Mouse (Mus musculus): ENCODE results near the gene Rnf183. TPM values are rescaled to one million over a fixed set of nuclear protein-coding genes. Genes with fewer than 3 reads are reported as not detected.
"Not testable (repeated sequence)": the region's sequence is repeated elsewhere in the genome, so short reads cannot be mapped to it uniquely, and the experiment has no call there.

The Rnf183 gene
- polyA plus RNA-seq (2015; fragmentation: Nextera tagmentation; extraction: Ambion mirVana) = not detected in 2 replicates

DNA sequence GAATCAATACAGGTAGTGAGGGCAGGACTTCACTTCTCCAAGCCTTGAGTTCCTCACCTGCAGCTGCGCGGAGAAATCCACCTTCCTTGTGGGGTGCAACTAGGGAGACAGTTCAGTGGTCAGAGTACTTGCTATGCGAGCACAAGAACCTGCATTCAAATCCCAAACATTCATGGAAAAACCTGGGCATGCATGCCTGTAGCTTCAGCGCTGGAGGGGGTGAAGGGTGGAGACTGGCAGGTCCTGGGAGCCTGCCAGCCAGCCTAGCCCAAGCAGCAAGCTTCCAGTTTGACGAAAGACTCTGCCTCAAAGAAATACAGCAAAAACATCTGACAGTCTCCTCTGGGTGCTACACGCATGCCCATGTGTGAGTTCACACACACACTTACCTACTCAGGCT, at the start of gene Rnf183:
TSS of gene Rnf183 (minus strand) at position 172 of the 400 bp plus-strand sequence.
- Histone ChIP-seq H3K27me3 (ENCODE audit: insufficient read depth, low read length) (no peaks in the 10 kb centered on the region), H3K4me3 (ENCODE audit: low read depth, low read length) (no peak within 1 kb of the TSS), H3K36me3 (replicated peaks; ENCODE audit: insufficient read depth, low read length) (no peaks in the 10 kb centered on the region), H3K4me2 (ENCODE audit: low read depth, low read length) (no peak within 1 kb of the TSS), H3K9me3 (ENCODE audit: low read length) (no peaks in the 10 kb centered on the region), H3K27ac (ENCODE audit: low read depth) (no peak within 1 kb of the TSS), H3K4me1 (ENCODE audit: insufficient read depth) (peaks cover 6% of the 10 kb centered on the region; the same call in 1 of the 2 replicates), H3K9ac (replicated peaks) (no peak within 1 kb of the TSS)
- WGBS (ENCODE audit: insufficient replicate concordance) = 75% methylated on average over 6 of the region's 6 CpGs
- no peak for DNase-seq
- no peak for ATAC-seq
- no peak for TF ChIP-seq CTCF (IDR thresholded peaks at IDR 0.05; ENCODE audit: low read depth)
- TF ChIP-seq EP300 (IDR thresholded peaks at IDR 0.05; ENCODE audit: low read depth) = no peak

- H3K27ac ChIP-seq (ENCODE audit: low read depth) = no peak overlapping the region
- TF ChIP-seq EP300 (IDR thresholded peaks at IDR 0.05; ENCODE audit: low read depth) (no peak), CTCF (IDR thresholded peaks at IDR 0.05; ENCODE audit: low read depth) (no peak)
- peaks cover 18% of the 10 kb centered on the region for H3K27me3 ChIP-seq (ENCODE audit: insufficient read depth, low read length)
- no peaks in the 10 kb centered on the region for H3K9me3 ChIP-seq (ENCODE audit: low read length)
- ATAC-seq = no peak
- no peak overlapping the region for H3K4me2 ChIP-seq (ENCODE audit: low read depth, low read length)
- H3K4me3 ChIP-seq (ENCODE audit: low read depth, low read length) = no peak overlapping the region
- no peak overlapping the region for H3K9ac ChIP-seq (replicated peaks)
- WGBS (ENCODE audit: insufficient replicate concordance) = 24% methylated on average over 10 of the region's 10 CpGs
- H3K36me3 ChIP-seq (replicated peaks; ENCODE audit: insufficient read depth, low read length) = no peaks in the 10 kb centered on the region
- DNase-seq = no peak
- peaks cover 19% of the 10 kb centered on the region for H3K4me1 ChIP-seq (ENCODE audit: insufficient read depth)
These were observed 45.9 kb upstream of the Rnf183 start for GRCm38 (mm10) chr4:62480709-62481605.

DNA sequence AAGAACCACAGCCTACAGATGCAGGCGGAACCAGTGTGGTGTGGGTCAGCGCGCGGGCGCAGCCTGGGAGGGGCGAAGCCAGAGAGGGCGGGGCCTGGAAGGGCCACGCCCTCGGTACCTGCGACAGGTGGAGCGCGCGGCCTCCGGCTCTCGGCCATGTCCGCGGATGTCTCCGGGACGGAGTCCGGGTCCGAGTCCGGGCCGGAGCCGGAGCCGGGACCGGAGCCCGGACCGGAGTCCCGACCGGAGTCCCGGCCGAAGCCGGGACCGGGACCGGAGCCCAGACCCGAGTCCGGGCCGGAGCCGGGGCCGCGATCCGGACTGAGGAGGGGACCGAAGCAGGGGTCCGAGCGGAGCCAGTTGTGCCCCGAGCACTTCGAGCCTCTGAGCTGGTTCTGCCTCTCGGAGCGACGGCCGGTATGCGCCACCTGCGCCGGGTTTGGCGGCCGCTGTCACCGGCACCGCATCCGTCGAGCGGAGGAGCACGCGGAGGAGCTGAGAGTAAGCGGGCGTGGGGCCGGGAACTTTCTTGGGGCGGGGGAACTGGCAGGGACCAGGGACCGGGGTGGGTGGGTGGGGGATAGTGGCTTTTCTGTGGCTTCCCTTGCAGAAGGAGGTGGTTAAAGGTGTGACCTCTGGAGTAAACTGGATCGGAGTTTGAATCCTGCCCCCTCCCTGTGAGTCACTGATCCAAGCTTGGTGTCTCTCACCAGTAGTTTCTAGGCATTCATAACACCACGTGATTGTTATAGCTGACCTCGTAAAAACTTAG, 45.1 kb upstream of the Rnf183 start, which contains the start of gene Bspry:
TSS of gene Bspry (plus strand) at position 117 of the 772 bp plus-strand sequence.
- no peaks in the 10 kb centered on the region for H3K9me3 ChIP-seq (ENCODE audit: low read length)
- H3K27me3 ChIP-seq (ENCODE audit: insufficient read depth, low read length) = peaks cover 18% of the 10 kb centered on the region
- H3K27ac ChIP-seq (ENCODE audit: low read depth) = no peak within 1 kb of the TSS
- peaks cover 11% of the 10 kb centered on the region for H3K4me1 ChIP-seq (ENCODE audit: insufficient read depth)
- no peaks in the 10 kb centered on the region for H3K36me3 ChIP-seq (replicated peaks; ENCODE audit: insufficient read depth, low read length)
- no peak for TF ChIP-seq CTCF (IDR thresholded peaks at IDR 0.05; ENCODE audit: low read depth)
- TF ChIP-seq EP300 (IDR thresholded peaks at IDR 0.05; ENCODE audit: low read depth) = no peak
- H3K4me2 ChIP-seq (ENCODE audit: low read depth, low read length) = peak within 1 kb of the TSS; percentile 80
- peak within 1 kb of the TSS; percentile 37; the same call in 1 of the 2 replicates for H3K9ac ChIP-seq (replicated peaks)
- DNase-seq (peak; percentile 54), ATAC-seq (peak; percentile 83)
- H3K4me3 ChIP-seq (ENCODE audit: low read depth, low read length) = peak within 1 kb of the TSS; percentile 43
- 3% methylated on average over 48 of the region's 71 CpGs for WGBS (ENCODE audit: insufficient replicate concordance)

- H3K36me3 ChIP-seq (replicated peaks; ENCODE audit: insufficient read depth, low read length); H3K9me3 ChIP-seq (ENCODE audit: low read length); ATAC-seq; DNase-seq; H3K27ac ChIP-seq (ENCODE audit: low read depth): not testable (repeated sequence)
- Histone ChIP-seq H3K4me3 (ENCODE audit: low read depth, low read length) (peak overlapping the region; percentile 43), H3K4me1 (ENCODE audit: insufficient read depth) (peaks cover 11% of the 10 kb centered on the region), H3K27me3 (ENCODE audit: insufficient read depth, low read length) (peaks cover 18% of the 10 kb centered on the region), H3K9ac (replicated peaks) (peak overlapping the region; percentile 37; the same call in 1 of the 2 replicates), H3K4me2 (ENCODE audit: low read depth, low read length) (peak overlapping the region; percentile 80)
- TF ChIP-seq CTCF (IDR thresholded peaks at IDR 0.05; ENCODE audit: low read depth) = peak; percentile 55
- WGBS (ENCODE audit: insufficient replicate concordance) = 11% methylated on average over 11 of the region's 11 CpGs
These were observed 44.5 kb upstream of the Rnf183 start for GRCm38 (mm10) chr4:62479593-62479936.

DNA sequence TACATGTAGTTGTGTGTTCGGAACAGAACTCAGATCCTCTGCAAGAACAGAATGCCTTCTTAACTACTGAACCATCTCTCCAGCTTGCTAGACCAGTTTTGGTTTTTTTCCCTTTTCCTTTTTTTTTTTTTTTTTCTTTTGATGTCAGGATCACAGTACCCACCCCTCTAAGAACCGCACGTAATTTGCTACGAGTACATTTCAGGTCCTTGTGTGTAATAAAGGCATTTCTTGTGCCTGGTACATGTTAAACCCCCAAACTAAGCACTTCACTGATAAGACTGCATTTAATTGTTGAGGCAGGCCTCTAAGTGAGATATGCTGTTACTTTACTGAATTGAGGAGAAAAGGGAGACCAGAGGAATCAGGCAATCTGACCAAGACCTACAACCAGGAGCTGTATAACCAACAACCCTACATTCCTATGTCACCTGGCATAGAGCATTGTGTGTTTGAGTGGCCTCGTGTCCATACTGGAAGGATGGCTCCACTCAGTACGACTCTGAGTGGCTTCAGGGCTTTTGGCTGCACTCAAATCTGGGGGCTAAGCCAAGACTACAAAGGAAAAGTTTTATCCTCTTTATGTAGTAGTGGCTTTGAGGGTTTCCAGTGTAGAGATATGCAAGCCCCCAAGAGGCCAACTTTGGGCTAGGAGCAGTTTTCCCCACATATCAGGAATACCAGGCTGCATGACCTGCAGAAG, 42.6 kb upstream of the Rnf183 start:
- H3K27ac ChIP-seq (ENCODE audit: low read depth) = no peak overlapping the region
- WGBS (ENCODE audit: insufficient replicate concordance) = 81% methylated on average over 6 of the region's 6 CpGs
- H3K4me1 ChIP-seq (ENCODE audit: insufficient read depth) = peaks cover 11% of the 10 kb centered on the region
- H3K4me3 ChIP-seq (ENCODE audit: low read depth, low read length) = no peak overlapping the region
- TF ChIP-seq CTCF (IDR thresholded peaks at IDR 0.05; ENCODE audit: low read depth) = no peak
- TF ChIP-seq EP300 (IDR thresholded peaks at IDR 0.05; ENCODE audit: low read depth) = no peak
- H3K9me3 ChIP-seq (ENCODE audit: low read length) = no peaks in the 10 kb centered on the region
- ATAC-seq (no peak), DNase-seq (no peak)
- H3K9ac ChIP-seq (replicated peaks) = no peak overlapping the region
- H3K4me2 ChIP-seq (ENCODE audit: low read depth, low read length) = no peak overlapping the region
- no peaks in the 10 kb centered on the region for H3K36me3 ChIP-seq (replicated peaks; ENCODE audit: insufficient read depth, low read length)
- peaks cover 18% of the 10 kb centered on the region for H3K27me3 ChIP-seq (ENCODE audit: insufficient read depth, low read length)
